Mouse (Mus musculus) brain, adult 2 months (tissue): ENCODE data around the gene Dcun1d4.
"Not testable (repeated sequence)": the region's sequence is repeated elsewhere in the genome, so short reads cannot be mapped to it uniquely, and the experiment has no call there.

ENCODE experiments used
- DNase-seq: peaks from one replicate; pipeline ENCODE4 v3.0.0; 2011; ENCODE audit warnings: low read depth, low spot score

The Dcun1d4 gene

GRCm38 (mm10) chr5:73545641-73546040 lies 64.8 kb downstream of the Dcun1d4 start:
- no peak for DNase-seq

- no peak for DNase-seq
Observed at GRCm38 (mm10) chr5:73547252-73547651, 66.5 kb downstream of the Dcun1d4 start.

- DNase-seq = no peak
Observed at GRCm38 (mm10) chr5:73548237-73548636, 67.4 kb downstream of the Dcun1d4 start.

GRCm38 (mm10) chr5:73548838-73549237 lies 68.0 kb downstream of the Dcun1d4 start:
- DNase-seq = no peak

- DNase-seq = no peak
Observed at GRCm38 (mm10) chr5:73551836-73552235, 71.0 kb downstream of the Dcun1d4 start.

GRCm38 (mm10) chr5:73553903-73554302 lies 73.1 kb downstream of the Dcun1d4 start:
- DNase-seq = no peak

GRCm38 (mm10) chr5:73555096-73555852 lies 74.5 kb downstream of the Dcun1d4 start:
- DNase-seq = no peak

GRCm38 (mm10) chr5:73556733-73557425 lies 76.1 kb downstream of the Dcun1d4 start:
- no peak for DNase-seq

- peak; percentile 60 for DNase-seq
Observed at GRCm38 (mm10) chr5:73558756-73559155, 78.0 kb downstream of the Dcun1d4 start.

- no peak for DNase-seq
Observed at GRCm38 (mm10) chr5:73564038-73564437, 83.2 kb downstream of the Dcun1d4 start.

- DNase-seq = no peak
Observed at GRCm38 (mm10) chr5:73566119-73566518, 85.3 kb downstream of the Dcun1d4 start.

GRCm38 (mm10) chr5:73566892-73567291 lies 86.1 kb downstream of the Dcun1d4 start:
- no peak for DNase-seq

- DNase-seq = no peak
Observed at GRCm38 (mm10) chr5:73569181-73569580, 88.4 kb downstream of the Dcun1d4 start.

GRCm38 (mm10) chr5:73571395-73572156 lies 90.8 kb downstream of the Dcun1d4 start:
- DNase-seq = no peak

GRCm38 (mm10) chr5:73572846-73573245 lies 92.0 kb downstream of the Dcun1d4 start:
- DNase-seq = no peak

GRCm38 (mm10) chr5:73573789-73574188 lies 93.0 kb downstream of the Dcun1d4 start:
- DNase-seq = no peak

- DNase-seq = no peak
Observed at GRCm38 (mm10) chr5:73574616-73575015, 93.8 kb downstream of the Dcun1d4 start.

GRCm38 (mm10) chr5:73576708-73577107 lies 95.9 kb downstream of the Dcun1d4 start:
- DNase-seq = peak; percentile 79

- DNase-seq = peak; percentile 68
Observed at GRCm38 (mm10) chr5:73578131-73578530, 97.3 kb downstream of the Dcun1d4 start.

- DNase-seq = not testable (repeated sequence)
Observed at GRCm38 (mm10) chr5:73584011-73584410, 103.2 kb downstream of the Dcun1d4 start.

GRCm38 (mm10) chr5:73585212-73586115 lies 104.7 kb downstream of the Dcun1d4 start:
- peak; percentile 82 for DNase-seq
